Mouse (Mus musculus) hindbrain, embryonic 11.5 days (tissue): ENCODE results near the gene Plcz1. TPM values are rescaled to one million over a fixed set of nuclear protein-coding genes. Genes with fewer than 3 reads are reported as not detected.

Experiments used
- ATAC-seq: fragments of 200-750 bp; cut with Nextera tagmentation; 2 replicates; pipeline ENCODE4 v1.8.0; 2017; ENCODE audit warnings: mild to moderate bottlenecking, moderate TSS enrichment, moderate library complexity; ENCODE audit not compliant: low FRiP score
- DNase-seq: peaks from one replicate; pipeline ENCODE4 v3.0.0-alpha.2; 2015; ENCODE audit warnings: low spot score
- H3K27ac ChIP-seq: fragments of 300-500 bp; sonication (generic); 2 replicates; pipeline ENCODE4 v1.5.1; 2014; ENCODE audit warnings: mild to moderate bottlenecking, low read depth, low read length
- H3K27me3 ChIP-seq: fragments of 300-500 bp; sonication (generic); 2 replicates; pipeline ENCODE4 v1.6.1; 2014; ENCODE audit warnings: mild to moderate bottlenecking, low read length, moderate library complexity, mixed read lengths; ENCODE audit not compliant: control insufficient read depth, insufficient read depth
- H3K36me3 ChIP-seq: fragments of 300-500 bp; sonication (generic); 2 replicates; pipeline ENCODE4 v1.6.1; 2014; ENCODE audit warnings: mild to moderate bottlenecking, low read length, moderate library complexity, mixed read lengths; ENCODE audit not compliant: control insufficient read depth, insufficient read depth
- H3K4me1 ChIP-seq: fragments of 300-500 bp; sonication (generic); replicated peaks from 2 replicates; pipeline ENCODE4 v1.6.1; 2014; ENCODE audit warnings: low read length, mixed read lengths; ENCODE audit not compliant: control insufficient read depth, insufficient read depth
- H3K4me2 ChIP-seq: fragments of 300-500 bp; sonication (generic); replicated peaks from 2 replicates; pipeline ENCODE4 v1.6.1; 2014; ENCODE audit warnings: mild to moderate bottlenecking, low read depth, low read length
- H3K4me3 ChIP-seq: fragments of 300-500 bp; sonication (generic); 2 replicates; pipeline ENCODE4 v1.5.1; 2014; ENCODE audit warnings: low read depth, low read length
- H3K9ac ChIP-seq: fragments of 300-500 bp; sonication (generic); 2 replicates; pipeline ENCODE4 v1.6.1; 2014; ENCODE audit warnings: low read depth, low read length
- H3K9me3 ChIP-seq: fragments of 300-500 bp; sonication (generic); 2 replicates; pipeline ENCODE4 v1.6.1; 2016; ENCODE audit warnings: low read length; ENCODE audit not compliant: control insufficient read depth
- WGBS: fragments of 180-500 bp; shearing (Covaris S2); extraction: QIAGEN DNeasy Blood & Tissue Kit; methylation state at CpG from one replicate; pipeline ENCODE4 v1.1.7; 2014; 5-methylcytosine and 5-hydroxymethylcytosine counted together
- polyA plus RNA-seq: library from polyadenylated mRNA; unstranded; fragments of >200 nt; fragmentation: Nextera tagmentation; extraction: Ambion mirVana; gene quantifications from 2 replicates; pipeline ENCODE4 v1.2.1, GENCODE M21; 2014

The Plcz1 gene
- not detected in 2 replicates for polyA plus RNA-seq

- H3K9ac ChIP-seq, result no peak within 1 kb of the TSS
- H3K4me1 ChIP-seq, result no peaks in the 10 kb centered on the region
- DNase-seq, result no peak
- H3K27ac ChIP-seq, result no peak within 1 kb of the TSS
- no peak within 1 kb of the TSS for H3K4me3 ChIP-seq
- H3K4me2 ChIP-seq, result no peak within 1 kb of the TSS
- no peaks in the 10 kb centered on the region for H3K9me3 ChIP-seq
- H3K27me3 ChIP-seq, result no peaks in the 10 kb centered on the region
- H3K36me3 ChIP-seq, result no peaks in the 10 kb centered on the region
- ATAC-seq, result no peak
- WGBS, result 86% methylated on average over 5 of the region's 5 CpGs
These were observed at the start of gene Plcz1 for GRCm38 (mm10) chr6:140041357-140041756. Gene Plcz1, minus strand, starts transcription at chr6:140041457.

GRCm38 (mm10) chr6:140089855-140090254 lies 48.6 kb upstream of the Plcz1 start:
- no peak overlapping the region for H3K4me2 ChIP-seq
- no peaks in the 10 kb centered on the region for H3K27me3 ChIP-seq
- DNase-seq, result no peak
- no peak for ATAC-seq
- no peak overlapping the region for H3K27ac ChIP-seq
- no peak overlapping the region for H3K4me3 ChIP-seq
- H3K9ac ChIP-seq, result no peak overlapping the region
- H3K4me1 ChIP-seq, result no peaks in the 10 kb centered on the region
- H3K9me3 ChIP-seq, result no peaks in the 10 kb centered on the region
- no peaks in the 10 kb centered on the region for H3K36me3 ChIP-seq
- WGBS, result 91% methylated on average over 5 of the region's 5 CpGs

- peak; percentile 56; the same call in 1 of the 2 replicates for ATAC-seq
- no peak overlapping the region for H3K4me3 ChIP-seq
- H3K9me3 ChIP-seq, result no peaks in the 10 kb centered on the region
- H3K27me3 ChIP-seq, result no peaks in the 10 kb centered on the region
- H3K9ac ChIP-seq, result no peak overlapping the region
- no peaks in the 10 kb centered on the region for H3K4me1 ChIP-seq
- peak; percentile 10 for DNase-seq
- no peak overlapping the region for H3K27ac ChIP-seq
- no peak overlapping the region for H3K4me2 ChIP-seq
- no peaks in the 10 kb centered on the region for H3K36me3 ChIP-seq
- WGBS, result 71% methylated on average over 3 of the region's 3 CpGs
These were observed 40.5 kb upstream of the Plcz1 start for GRCm38 (mm10) chr6:140081739-140082138.

- Histone ChIP-seq H3K9me3 (no peaks in the 10 kb centered on the region), H3K27me3 (no peaks in the 10 kb centered on the region), H3K4me3 (no peak overlapping the region), H3K36me3 (no peaks in the 10 kb centered on the region), H3K9ac (no peak overlapping the region), H3K4me1 (no peaks in the 10 kb centered on the region), H3K27ac (no peak overlapping the region), H3K4me2 (no peak overlapping the region)
- DNase-seq, result no peak
- whole genome bisulfite sequencing, result 82% methylated on average over 7 of the region's 7 CpGs
- no peak for ATAC-seq
These were observed 39.7 kb upstream of the Plcz1 start for GRCm38 (mm10) chr6:140080933-140081332.

- no peak overlapping the region for H3K4me3 ChIP-seq
- H3K4me1 ChIP-seq, result no peaks in the 10 kb centered on the region
- no peak overlapping the region for H3K4me2 ChIP-seq
- ATAC-seq (no peak), DNase-seq (no peak)
- no peak overlapping the region for H3K27ac ChIP-seq
- no peaks in the 10 kb centered on the region for H3K27me3 ChIP-seq
- H3K36me3 ChIP-seq, result no peaks in the 10 kb centered on the region
- no peak overlapping the region for H3K9ac ChIP-seq
- WGBS, result 93% methylated on average over 8 of the region's 8 CpGs
- no peaks in the 10 kb centered on the region for H3K9me3 ChIP-seq
These were observed 27.9 kb upstream of the Plcz1 start for GRCm38 (mm10) chr6:140069177-140069576.

GRCm38 (mm10) chr6:140054271-140054928 lies 13.1 kb upstream of the Plcz1 start:
- Histone ChIP-seq H3K4me2 (no peak overlapping the region), H3K27me3 (no peaks in the 10 kb centered on the region), H3K36me3 (no peaks in the 10 kb centered on the region), H3K4me3 (no peak overlapping the region), H3K4me1 (no peaks in the 10 kb centered on the region), H3K9me3 (no peaks in the 10 kb centered on the region), H3K27ac (no peak overlapping the region), H3K9ac (no peak overlapping the region)
- DNase-seq, result no peak
- ATAC-seq, result no peak
- WGBS, result 72% methylated on average over 5 of the region's 5 CpGs

GRCm38 (mm10) chr6:140051476-140051875 lies 10.2 kb upstream of the Plcz1 start:
- no peak overlapping the region for H3K4me2 ChIP-seq
- H3K4me1 ChIP-seq, result no peaks in the 10 kb centered on the region
- no peak for DNase-seq
- no peaks in the 10 kb centered on the region for H3K36me3 ChIP-seq
- H3K9me3 ChIP-seq, result no peaks in the 10 kb centered on the region
- H3K27ac ChIP-seq, result no peak overlapping the region
- no peak for ATAC-seq
- WGBS, result 80% methylated on average over 5 of the region's 5 CpGs
- no peak overlapping the region for H3K4me3 ChIP-seq
- no peaks in the 10 kb centered on the region for H3K27me3 ChIP-seq
- no peak overlapping the region for H3K9ac ChIP-seq

GRCm38 (mm10) chr6:140040952-140041351 lies 305 bp downstream of the Plcz1 start, which contains the start of gene Capza3:
Gene Capza3, plus strand, starts transcription at chr6:140041252.
- Histone ChIP-seq H3K36me3 (no peaks in the 10 kb centered on the region), H3K4me1 (no peaks in the 10 kb centered on the region), H3K4me2 (no peak within 1 kb of the TSS), H3K4me3 (no peak within 1 kb of the TSS), H3K27ac (no peak within 1 kb of the TSS), H3K9me3 (no peaks in the 10 kb centered on the region), H3K9ac (no peak within 1 kb of the TSS), H3K27me3 (no peaks in the 10 kb centered on the region)
- WGBS, result 93% methylated on average over 7 of the region's 7 CpGs
- DNase-seq (no peak), ATAC-seq (no peak)

- WGBS, result 81% methylated on average over 7 of the region's 7 CpGs
- no peak overlapping the region for H3K4me3 ChIP-seq
- no peak overlapping the region for H3K4me2 ChIP-seq
- H3K9me3 ChIP-seq, result no peaks in the 10 kb centered on the region
- DNase-seq, result no peak
- no peaks in the 10 kb centered on the region for H3K36me3 ChIP-seq
- no peak for ATAC-seq
- H3K9ac ChIP-seq, result no peak overlapping the region
- no peak overlapping the region for H3K27ac ChIP-seq
- no peaks in the 10 kb centered on the region for H3K27me3 ChIP-seq
- no peaks in the 10 kb centered on the region for H3K4me1 ChIP-seq
These were observed 16.9 kb downstream of the Plcz1 start for GRCm38 (mm10) chr6:140024404-140024803.
